Mouse (Mus musculus) midbrain, postnatal 0 days (tissue): ENCODE results near the gene Nav2. TPM values are rescaled to one million over a fixed set of nuclear protein-coding genes. Genes with fewer than 3 reads are reported as not detected.

ENCODE experiments used
- ATAC-seq: fragments of 200-750 bp; cut with Nextera tagmentation; 2 replicates; pipeline ENCODE4 v1.8.0; 2017; ENCODE audit warnings: moderate number of reproducible peaks, mild to moderate bottlenecking, moderate TSS enrichment, moderate library complexity; ENCODE audit not compliant: low FRiP score
- DNase-seq: peaks from one replicate; pipeline ENCODE4 v3.0.0-alpha.2; 2015; ENCODE audit warnings: low spot score
- H3K27ac ChIP-seq: fragments of 300-500 bp; sonication (generic); 2 replicates; pipeline ENCODE4 v1.5.1; 2014; ENCODE audit warnings: low read depth, mild to moderate bottlenecking, low read length, mixed read lengths
- H3K27me3 ChIP-seq: fragments of 300-500 bp; sonication (generic); 2 replicates; pipeline ENCODE4 v1.6.1; 2014; ENCODE audit warnings: low read length, control low read depth, mixed read lengths; ENCODE audit not compliant: insufficient read depth
- H3K36me3 ChIP-seq: fragments of 300-500 bp; sonication (generic); 2 replicates; pipeline ENCODE4 v1.6.1; 2014; ENCODE audit warnings: low read length, control low read depth, mixed read lengths; ENCODE audit not compliant: insufficient read depth
- H3K4me1 ChIP-seq: fragments of 300-500 bp; sonication (generic); 2 replicates; pipeline ENCODE4 v1.6.1; 2014; ENCODE audit warnings: mild to moderate bottlenecking, control low read depth, antibody characterized with exemption, low read length, mixed read lengths; ENCODE audit not compliant: insufficient read depth
- H3K4me2 ChIP-seq: fragments of 300-500 bp; sonication (generic); 2 replicates; pipeline ENCODE4 v1.6.1; 2014; ENCODE audit warnings: low read depth, mild to moderate bottlenecking, low read length, mixed read lengths; ENCODE audit not compliant: poor library complexity, severe bottlenecking
- H3K4me3 ChIP-seq: fragments of 300-500 bp; sonication (generic); 2 replicates; pipeline ENCODE4 v1.5.1; 2014; ENCODE audit warnings: low read depth, mild to moderate bottlenecking, low read length, moderate library complexity
- H3K9ac ChIP-seq: fragments of 300-500 bp; sonication (generic); replicated peaks from 2 replicates; pipeline ENCODE4 v1.6.1; 2014; ENCODE audit warnings: mild to moderate bottlenecking, low read length, moderate library complexity, mixed read lengths; ENCODE audit not compliant: poor library complexity, severe bottlenecking
- H3K9me3 ChIP-seq: fragments of 300-500 bp; sonication (generic); 2 replicates; pipeline ENCODE4 v1.6.1; 2016; ENCODE audit warnings: low read length, control low read depth
- CTCF ChIP-seq: IDR thresholded peaks from 2 replicates; pipeline ENCODE4 v1.5.1; 2016; ENCODE audit warnings: antibody characterized with exemption, mild to moderate bottlenecking
- WGBS: fragments of 180-500 bp; shearing (Covaris S2); extraction: QIAGEN DNeasy Blood & Tissue Kit; methylation state at CpG from one replicate; pipeline ENCODE4 v1.1.7; 2014; 5-methylcytosine and 5-hydroxymethylcytosine counted together
- polyA plus RNA-seq: library from polyadenylated mRNA; unstranded; fragments of >200 nt; fragmentation: Nextera tagmentation; extraction: Ambion mirVana; gene quantifications from 2 replicates; pipeline ENCODE4 v1.2.1, GENCODE M21; 2015
- total RNA-seq: library from RNA; depleted of rRNA; stranded (reverse); fragments of >200 nt; gene quantifications from 2 replicates; pipeline ENCODE4 v1.2.3, GENCODE M21; 2014

The Nav2 gene
- total and polyA plus RNA-seq, 2 experiments from 2014 or later = 18.3 to 53.8 TPM

DNA sequence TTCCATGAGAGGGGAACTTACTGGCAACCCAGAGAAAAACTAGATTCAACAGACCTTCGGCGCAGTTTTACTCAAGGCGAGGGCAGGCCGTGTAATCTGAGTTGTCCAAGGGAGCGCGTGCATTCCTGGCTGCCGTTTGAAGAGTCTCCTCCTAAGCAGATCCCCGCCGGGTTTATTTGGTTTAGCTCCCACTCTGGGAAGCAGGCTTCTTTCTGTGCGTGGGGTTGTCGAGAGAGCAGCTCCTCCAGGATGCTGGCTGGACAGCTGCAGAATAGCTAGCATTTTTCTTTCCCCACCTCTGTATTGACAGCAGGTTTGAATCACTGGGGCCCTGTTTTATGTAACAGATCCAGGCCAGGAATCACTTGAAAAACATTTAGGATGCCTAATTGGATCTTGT is 529.4 kb downstream of the Nav2 start:
- DNase-seq = no peak
- H3K27ac ChIP-seq = no peak overlapping the region
- 23% methylated on average over 11 of the region's 11 CpGs for WGBS

DNA sequence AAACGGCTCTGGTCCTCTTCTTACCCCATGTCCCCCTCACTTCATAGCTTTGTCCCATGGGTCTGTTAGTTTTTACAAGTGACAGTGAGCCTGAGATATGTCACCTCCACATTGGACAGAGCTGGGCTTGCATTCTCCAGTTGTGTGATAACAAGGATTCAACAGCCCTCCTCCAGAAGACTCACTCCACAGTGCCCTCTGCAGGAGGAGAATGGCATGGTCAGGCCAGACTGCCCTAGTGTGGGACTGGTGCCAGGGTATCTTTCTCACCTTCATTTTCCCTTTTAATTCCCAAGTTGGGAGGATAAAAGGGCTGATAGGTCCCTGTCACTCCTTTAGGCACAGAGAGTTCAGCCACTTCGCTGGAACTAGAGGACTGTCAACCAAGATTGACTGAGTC is 530.6 kb downstream of the Nav2 start:
- Histone ChIP-seq H3K9me3 (no peaks in the 10 kb centered on the region), H3K9ac (no peak overlapping the region), H3K27me3 (no peaks in the 10 kb centered on the region), H3K4me3 (no peak overlapping the region), H3K4me2 (no peak overlapping the region), H3K27ac (no peak overlapping the region), H3K4me1 (no peaks in the 10 kb centered on the region), H3K36me3 (no peaks in the 10 kb centered on the region)
- TF ChIP-seq CTCF = peak; percentile 61
- no peak for DNase-seq
- 74% methylated on average over 2 of the region's 2 CpGs for WGBS
- ATAC-seq = no peak

More for the DNA sequence above, 529.4 kb downstream of the Nav2 start:
- Histone ChIP-seq H3K27me3 (no peaks in the 10 kb centered on the region), H3K4me2 (no peak overlapping the region), H3K36me3 (no peaks in the 10 kb centered on the region), H3K9ac (no peak overlapping the region), H3K4me3 (no peak overlapping the region), H3K9me3 (no peaks in the 10 kb centered on the region), H3K4me1 (no peaks in the 10 kb centered on the region)
- TF ChIP-seq CTCF = no peak
- no peak for ATAC-seq

DNA sequence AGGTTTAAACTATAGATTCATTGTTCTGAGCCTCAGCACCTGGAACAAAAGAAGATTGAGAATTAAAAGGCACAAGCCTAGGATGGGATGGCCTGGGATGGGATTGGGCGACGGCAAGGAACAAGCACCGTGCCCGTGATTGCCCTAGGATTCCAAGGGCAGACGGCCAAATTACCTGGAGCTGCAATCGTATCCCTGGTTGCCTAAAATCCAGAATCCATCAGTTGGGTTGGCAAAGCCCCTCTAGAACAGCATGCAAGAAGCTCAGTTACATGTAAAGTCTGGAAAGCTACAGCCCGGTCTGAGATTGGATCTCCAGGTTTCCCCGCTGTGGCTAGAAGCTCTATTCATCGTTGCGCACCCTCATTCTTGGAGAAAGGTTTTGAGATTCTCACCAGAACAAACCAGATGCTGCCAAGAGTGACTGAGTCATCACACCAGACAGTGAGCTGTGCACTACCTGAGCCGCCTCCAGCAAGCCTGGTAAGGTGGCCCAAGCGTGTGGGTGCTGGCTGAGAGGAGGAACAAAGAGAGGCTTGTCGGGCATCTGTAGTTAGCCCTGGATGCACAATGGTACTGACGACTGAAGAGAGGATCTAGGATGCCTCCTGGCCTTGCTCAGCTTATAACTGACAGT is 531.9 kb downstream of the Nav2 start:
- 86% methylated on average over 14 of the region's 14 CpGs for WGBS
- ATAC-seq (no peak), DNase-seq (no peak)
- no peak for TF ChIP-seq CTCF
- H3K9ac ChIP-seq = no peak overlapping the region
- no peaks in the 10 kb centered on the region for H3K27me3 ChIP-seq
- H3K36me3 ChIP-seq = no peaks in the 10 kb centered on the region
- H3K4me2 ChIP-seq = no peak overlapping the region
- H3K4me3 ChIP-seq = no peak overlapping the region
- no peaks in the 10 kb centered on the region for H3K4me1 ChIP-seq
- H3K9me3 ChIP-seq = no peaks in the 10 kb centered on the region
- H3K27ac ChIP-seq = no peak overlapping the region

GRCm38 (mm10) chr7:49442174-49442573 is 533.7 kb downstream of the Nav2 start:
- WGBS = 41% methylated on average over 8 of the region's 8 CpGs
- DNase-seq = no peak
- Histone ChIP-seq H3K4me3 (no peak overlapping the region), H3K9me3 (no peaks in the 10 kb centered on the region), H3K4me2 (no peak overlapping the region), H3K27me3 (no peaks in the 10 kb centered on the region), H3K4me1 (no peaks in the 10 kb centered on the region), H3K27ac (peak overlapping the region; percentile 12; the same call in 1 of the 2 replicates), H3K9ac (0 out of 2 replicates have a peak overlapping the region, but pooled peaks have one; percentile 24), H3K36me3 (no peaks in the 10 kb centered on the region)
- TF ChIP-seq CTCF = no peak
- no peak for ATAC-seq

DNA sequence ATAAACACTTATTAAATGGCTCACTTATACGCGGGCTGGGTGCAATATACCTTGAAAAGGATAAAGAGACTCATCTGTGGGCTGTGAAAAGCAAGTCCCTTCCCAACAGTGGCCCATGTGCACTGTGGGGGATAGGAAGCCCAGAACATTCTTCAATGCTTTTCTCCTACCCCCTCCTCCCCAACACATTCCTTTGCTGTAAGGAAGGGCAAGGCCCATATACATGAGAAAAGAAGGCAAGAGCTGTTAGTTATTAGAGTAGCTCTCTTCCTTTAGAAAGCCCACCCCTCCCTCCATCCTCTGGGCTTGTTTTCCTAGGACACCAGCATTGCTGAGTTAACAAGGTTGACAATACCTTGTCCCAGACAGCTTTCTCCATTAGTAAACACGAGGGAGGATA is 540.1 kb downstream of the Nav2 start:
- no peak overlapping the region for H3K9ac ChIP-seq
- H3K4me1 ChIP-seq = peaks cover 2% of the 10 kb centered on the region; the same call in 1 of the 2 replicates
- H3K4me3 ChIP-seq = no peak overlapping the region
- DNase-seq (no peak), ATAC-seq (no peak)
- H3K27me3 ChIP-seq = no peaks in the 10 kb centered on the region
- no peak overlapping the region for H3K4me2 ChIP-seq
- H3K36me3 ChIP-seq = peaks cover 11% of the 10 kb centered on the region
- TF ChIP-seq CTCF = no peak
- WGBS = 67% methylated on average over 3 of the region's 3 CpGs
- H3K9me3 ChIP-seq = no peaks in the 10 kb centered on the region
- no peak overlapping the region for H3K27ac ChIP-seq

GRCm38 (mm10) chr7:49450261-49451141 is 542.0 kb downstream of the Nav2 start:
- H3K9me3 ChIP-seq = no peaks in the 10 kb centered on the region
- TF ChIP-seq CTCF = no peak
- peak; percentile 46 for DNase-seq
- peaks cover 2% of the 10 kb centered on the region; the same call in 1 of the 2 replicates for H3K4me1 ChIP-seq
- peaks cover 13% of the 10 kb centered on the region for H3K36me3 ChIP-seq
- 0 out of 2 replicates have a peak, but pooled peaks have one; percentile 25 for ATAC-seq
- 26% methylated on average over 22 of the region's 22 CpGs for WGBS
- 0 out of 2 replicates have a peak overlapping the region, but pooled peaks have one; percentile 20 for H3K9ac ChIP-seq
- no peak overlapping the region for H3K4me3 ChIP-seq
- H3K27ac ChIP-seq = no peak overlapping the region
- no peaks in the 10 kb centered on the region for H3K27me3 ChIP-seq
- peak overlapping the region; percentile 20; the same call in 1 of the 2 replicates for H3K4me2 ChIP-seq
